Mouse (Mus musculus) myocyte (in vitro differentiated cells): ENCODE measurements around the gene Rab5c. TPM values are rescaled to one million over a fixed set of nuclear protein-coding genes. Genes with fewer than 3 reads are reported as not detected.

Experiments used
- H3K27me3 ChIP-seq: one replicate; pipeline ENCODE4 v1.6.1; 2011; ENCODE audit not compliant: control insufficient read depth, insufficient read depth, insufficient read length
- H3K36me3 ChIP-seq: one replicate; pipeline ENCODE4 v1.6.1; 2011; ENCODE audit not compliant: control insufficient read depth, insufficient read depth
- H3K4me2 ChIP-seq: one replicate; pipeline ENCODE4 v1.6.1; 2011; ENCODE audit warnings: low read depth, control low read depth
- H3K4me3 ChIP-seq: one replicate; pipeline ENCODE4 v1.5.1; 2011; ENCODE audit warnings: mild to moderate bottlenecking, control low read depth, moderate library complexity
- H3K79me2 ChIP-seq: one replicate; pipeline ENCODE4 v1.6.1; 2011; ENCODE audit not compliant: control insufficient read depth, insufficient read depth
- H3ac ChIP-seq: one replicate; pipeline ENCODE4 v1.6.1; 2011; ENCODE audit not compliant: control insufficient read depth, insufficient read length
- CEBPB ChIP-seq: IDR thresholded peaks from 2 replicates; pipeline ENCODE4 v1.6.1; 2011; ENCODE audit warnings: mild to moderate bottlenecking, moderate library complexity; ENCODE audit not compliant: poor library complexity, insufficient read depth, severe bottlenecking
- E2F4 ChIP-seq: IDR thresholded peaks from one replicate; pipeline ENCODE4 v1.6.1; 2011; ENCODE audit warnings: mild to moderate bottlenecking, control low read depth, moderate library complexity; ENCODE audit not compliant: insufficient read depth
- MAX ChIP-seq: IDR thresholded peaks from one replicate; pipeline ENCODE4 v1.6.1; 2011; ENCODE audit warnings: low read depth, mild to moderate bottlenecking, control low read depth
- MYOD1 ChIP-seq, 3 experiments: IDR thresholded peaks; one replicate each; pipeline ENCODE4 v1.6.1; 2011; ENCODE audit warnings: control low read depth in 2 of 3, low read depth in 2 of 3, mild to moderate bottlenecking in 2 of 3, moderate library complexity in 1 of 3; ENCODE audit not compliant: insufficient read length in 2 of 3, control insufficient read depth in 1 of 3
- MYOG ChIP-seq, 3 experiments: IDR thresholded peaks; one replicate each; pipeline ENCODE4 v1.6.1; 2011; ENCODE audit warnings: control low read depth in 2 of 3, low read depth in 2 of 3, mild to moderate bottlenecking in 2 of 3; ENCODE audit not compliant: insufficient read length in 2 of 3, control insufficient read depth in 1 of 3, insufficient read depth in 1 of 3
- POLR2A ChIP-seq: IDR thresholded peaks from one replicate; pipeline ENCODE4 v1.6.1; 2011; ENCODE audit warnings: low read depth, mild to moderate bottlenecking, control low read depth, moderate library complexity; ENCODE audit not compliant: insufficient read length
- POLR2AphosphoS2 ChIP-seq: IDR thresholded peaks from one replicate; pipeline ENCODE4 v1.6.1; 2011; ENCODE audit warnings: low read depth, control low read depth; ENCODE audit not compliant: insufficient read length
- REST ChIP-seq: IDR thresholded peaks from one replicate; pipeline ENCODE4 v1.6.1; 2011; ENCODE audit warnings: mild to moderate bottlenecking, control low read depth, moderate library complexity; ENCODE audit not compliant: insufficient read depth, insufficient read length
- SRF ChIP-seq: IDR thresholded peaks from one replicate; pipeline ENCODE4 v1.6.1; 2011; ENCODE audit warnings: low read depth; ENCODE audit not compliant: control insufficient read depth, insufficient read length
- TCF12 ChIP-seq: IDR thresholded peaks from one replicate; pipeline ENCODE4 v1.6.1; 2011; ENCODE audit warnings: mild to moderate bottlenecking, control low read depth; ENCODE audit not compliant: poor library complexity, insufficient read depth, severe bottlenecking
- TCF3 ChIP-seq: IDR thresholded peaks from one replicate; pipeline ENCODE4 v1.6.1; 2011; ENCODE audit warnings: low read depth, control low read depth; ENCODE audit not compliant: insufficient read length
- USF1 ChIP-seq: IDR thresholded peaks from one replicate; pipeline ENCODE4 v1.6.1; 2011; ENCODE audit warnings: low read depth, mild to moderate bottlenecking, control low read depth, moderate library complexity
- polyA plus RNA-seq: library from polyadenylated mRNA; unstranded; fragments of >200 nt; fragmentation: generic; extraction: Trizol; gene quantifications from one replicate; pipeline ENCODE4 v1.2.1, GENCODE M21; 2012; ENCODE audit warnings: missing spikeins

Rab5c gene
- polyA plus RNA-seq, 1 experiment = 128 TPM

DNA sequence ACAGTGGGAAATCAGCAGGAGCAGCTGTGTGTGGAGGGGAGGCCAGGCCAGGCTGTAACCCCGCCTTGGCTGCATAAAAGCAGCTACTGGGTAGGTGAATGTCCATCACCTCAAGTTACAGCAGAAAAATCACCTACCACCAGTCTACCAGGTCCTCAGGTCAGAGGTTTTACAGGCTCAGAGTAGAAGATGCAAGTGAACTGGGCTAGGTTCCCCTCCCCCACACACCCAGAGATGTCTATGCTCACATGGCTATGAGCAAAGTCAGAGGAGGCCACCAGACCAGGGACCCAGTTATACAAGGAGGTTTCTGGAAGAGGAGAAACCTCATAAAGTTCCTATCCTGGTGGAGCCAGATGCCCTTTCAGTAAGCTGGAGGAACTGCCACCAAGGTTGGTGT is 67.0 kb downstream of the Rab5c start:
- no peak overlapping the region for H3K4me2 ChIP-seq
- peaks cover 35% of the 10 kb centered on the region for H3K27me3 ChIP-seq
- H3K36me3 ChIP-seq = no peaks in the 10 kb centered on the region
- H3K4me3 ChIP-seq = no peak overlapping the region
- no peak for TF ChIP-seq USF1
- no peak for TF ChIP-seq TCF3
- no peak for TF ChIP-seq TCF12
- TF ChIP-seq POLR2AphosphoS2 = no peak
- no peak for TF ChIP-seq E2F4
- TF ChIP-seq POLR2A = no peak
- TF ChIP-seq REST = no peak
- no peak for TF ChIP-seq MAX
- TF ChIP-seq CEBPB = no peak
- TF ChIP-seq SRF = no peak
- TF ChIP-seq MYOD1 (IDR thresholded peaks at IDR 0.05; ENCODE audit: control insufficient read depth in 1 of 3, insufficient read length in 2 of 3, low read depth in 2 of 3) = no peak
- no peak for TF ChIP-seq MYOG (IDR thresholded peaks at IDR 0.05; ENCODE audit: control insufficient read depth in 1 of 3, insufficient read depth in 1 of 3, insufficient read length in 2 of 3, low read depth in 2 of 3)
- no peak overlapping the region for H3ac ChIP-seq
- no peaks in the 10 kb centered on the region for H3K79me2 ChIP-seq

Other genes starting within 250 kb of the Rab5c start
- gene Acly, start 210.2 kb downstream of the Rab5c start, polyA plus RNA-seq = 95.5 TPM
- 0.71 TPM for gene Ttc25, start 192.6 kb downstream of the Rab5c start, polyA plus RNA-seq
- 18.5 TPM for gene Cnp, start 163.3 kb downstream of the Rab5c start, polyA plus RNA-seq
- gene Nkiras2, start 119.0 kb downstream of the Rab5c start, polyA plus RNA-seq = 130 TPM
- gene Dnajc7, start 118.0 kb downstream of the Rab5c start, polyA plus RNA-seq = 113 TPM
- gene Zfp385c, start 45.8 kb downstream of the Rab5c start, polyA plus RNA-seq = 0.24 TPM
- 0.40 TPM for gene Dhx58, start 33.9 kb downstream of the Rab5c start, polyA plus RNA-seq
- 29.9 TPM for gene Kat2a, start 25.8 kb downstream of the Rab5c start, polyA plus RNA-seq
- 0.23 TPM for gene Hspb9, start 24.4 kb downstream of the Rab5c start, polyA plus RNA-seq
- 0.05 TPM for gene Kcnh4, start 21.7 kb upstream of the Rab5c start, polyA plus RNA-seq
- not detected for gene Hcrt, start 24.7 kb upstream of the Rab5c start, polyA plus RNA-seq
- 10.4 TPM for gene Ghdc, start 32.7 kb upstream of the Rab5c start, polyA plus RNA-seq
- gene Stat5b, start 112.5 kb upstream of the Rab5c start, polyA plus RNA-seq = 12.0 TPM
- gene Stat5a, start 121.1 kb upstream of the Rab5c start, polyA plus RNA-seq = 27.2 TPM
- gene Stat3, start 201.3 kb upstream of the Rab5c start, polyA plus RNA-seq = 93.7 TPM
- 284 TPM for gene Cavin1, start 232.7 kb upstream of the Rab5c start, polyA plus RNA-seq